Mouse (Mus musculus) kidney, postnatal 25 days (tissue): ENCODE results near the gene Tex12.

Experiments used
- DNase-seq, 2 experiments: peaks; one replicate each; pipeline ENCODE4 v3.0.0; 2021; ENCODE audit warnings: mixed read lengths in 2 of 2

The Tex12 gene

DNA sequence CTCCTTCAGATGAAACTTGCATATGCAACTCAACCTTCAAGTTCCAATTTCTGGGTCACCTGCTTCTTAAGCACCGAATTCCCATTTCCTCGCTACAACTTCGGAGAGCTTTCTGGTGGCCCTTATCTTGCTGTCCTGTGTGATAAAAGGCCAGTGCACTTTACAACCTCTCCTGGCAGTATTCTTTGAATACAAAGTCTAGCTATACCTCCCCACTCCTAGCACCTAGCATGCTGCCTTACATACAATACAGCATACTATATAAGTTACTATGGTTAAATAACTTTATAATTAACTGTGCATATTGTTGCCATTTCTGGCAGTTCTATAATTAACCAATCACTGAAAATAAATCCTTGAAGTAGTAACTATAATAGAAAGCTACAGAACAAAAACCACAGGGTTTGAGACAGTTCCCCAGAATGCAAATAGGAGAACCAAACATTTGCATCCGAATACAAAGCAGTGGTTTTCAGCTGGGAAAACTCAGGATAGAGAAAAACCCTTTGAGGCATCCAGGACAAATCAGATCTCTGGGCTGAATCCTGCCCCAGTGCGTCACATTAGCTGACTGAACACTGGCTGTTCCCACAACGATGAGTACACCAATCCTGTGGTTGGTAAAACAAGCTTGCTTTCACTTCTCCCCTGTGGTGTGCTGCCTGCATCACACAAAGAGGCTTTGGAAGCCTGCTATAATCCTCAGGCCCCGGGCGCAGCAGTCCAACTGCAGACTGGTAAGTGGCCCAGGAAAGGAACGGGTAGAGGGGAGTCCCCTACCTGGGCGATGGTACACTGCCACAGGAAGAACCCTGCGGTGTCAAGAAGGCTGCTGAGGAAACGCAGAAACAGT lies 6.7 kb downstream of the Tex12 start, which contains the start of gene Il18:
Il18 (plus strand) TSS at position 587 of the 853 bp plus-strand sequence.
- peak; percentile 29 to 62 for DNase-seq

DNA sequence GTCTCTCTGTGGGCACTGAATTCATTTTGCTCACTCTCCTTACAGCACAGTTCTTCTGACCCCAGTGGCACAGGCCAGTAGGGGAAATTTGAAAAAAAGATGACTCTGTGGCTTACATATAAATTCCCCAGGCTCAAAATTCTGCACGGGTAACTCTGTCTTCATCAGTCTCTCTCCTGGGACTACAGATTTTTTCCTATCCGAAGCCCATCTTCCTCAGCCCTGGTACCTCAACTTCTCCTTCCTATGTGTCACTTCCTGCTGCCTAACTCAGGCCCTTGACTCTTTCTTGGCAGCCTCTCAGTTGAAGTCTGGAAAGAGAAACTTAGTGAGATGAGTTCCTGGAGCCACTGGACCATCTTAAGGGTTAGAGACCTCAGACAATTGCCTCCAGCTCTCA lies 7.6 kb downstream of the Tex12 start:
- no peak for DNase-seq

DNA sequence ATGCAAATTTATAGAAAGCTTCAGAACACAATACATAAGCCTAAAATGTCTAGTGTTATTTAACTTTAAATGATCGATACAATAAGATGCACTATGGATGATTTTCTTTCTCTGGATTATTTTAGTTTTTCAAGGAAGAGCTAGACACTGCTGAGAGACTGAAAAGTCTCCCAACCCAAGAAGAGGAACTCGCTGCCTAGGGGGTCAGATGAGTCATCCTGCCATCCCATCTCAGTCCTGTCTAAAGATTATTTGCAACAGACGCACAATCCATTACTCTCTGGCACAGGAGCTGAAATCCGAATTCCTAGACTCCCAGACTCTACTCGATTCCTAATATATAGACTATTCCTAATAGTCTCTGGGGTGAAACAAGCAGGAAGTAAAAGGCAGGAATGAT lies 8.9 kb downstream of the Tex12 start:
- DNase-seq, result no peak

DNA sequence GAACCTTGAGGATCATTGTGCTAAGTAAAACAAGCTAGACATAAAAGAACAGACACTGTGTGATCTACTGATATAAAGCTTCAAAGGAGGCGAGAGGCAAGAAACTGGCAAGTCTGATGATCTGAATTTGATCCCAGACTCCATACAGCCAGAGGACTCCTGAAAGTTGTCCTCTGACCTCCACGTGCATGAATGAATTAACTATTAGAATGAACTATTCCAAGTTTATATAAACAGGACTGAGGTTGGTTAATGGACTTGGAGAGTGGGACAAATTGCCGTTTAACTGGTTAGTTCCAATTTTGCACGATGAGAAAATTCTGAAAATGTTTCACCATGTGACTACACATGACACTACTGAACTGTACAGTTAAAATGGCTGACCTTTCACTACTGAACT lies 12.2 kb downstream of the Tex12 start:
- no peak for DNase-seq

DNA sequence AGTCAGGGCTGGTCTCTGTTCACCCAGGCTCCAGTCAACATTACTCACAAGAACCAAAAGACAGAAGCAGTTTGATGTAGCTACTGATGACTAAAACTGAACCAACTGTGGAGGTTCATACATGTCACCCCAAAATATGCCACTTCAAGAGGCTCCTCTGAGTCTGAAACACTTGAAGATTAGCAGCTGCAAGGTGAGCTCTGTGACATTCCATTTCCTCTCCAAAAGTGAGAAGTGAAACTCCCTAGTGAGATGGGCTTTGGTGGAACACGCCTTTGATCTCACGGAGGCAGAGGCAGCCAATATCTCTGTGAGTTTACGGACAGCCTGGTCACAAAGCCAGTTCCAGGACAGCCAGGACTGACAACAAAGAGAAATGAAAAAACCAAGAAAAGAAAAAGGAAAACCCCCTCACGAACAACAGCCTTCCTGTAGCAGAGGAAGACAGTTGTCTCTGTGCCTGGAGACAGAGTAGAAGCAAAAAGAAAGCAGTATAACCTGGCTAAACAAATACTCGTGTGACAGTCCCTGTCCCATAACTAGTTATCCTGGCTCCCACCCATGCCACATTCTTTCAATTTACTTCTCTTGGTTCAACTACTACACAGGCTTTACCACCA lies 13.2 kb downstream of the Tex12 start:
- no peak for DNase-seq

DNA sequence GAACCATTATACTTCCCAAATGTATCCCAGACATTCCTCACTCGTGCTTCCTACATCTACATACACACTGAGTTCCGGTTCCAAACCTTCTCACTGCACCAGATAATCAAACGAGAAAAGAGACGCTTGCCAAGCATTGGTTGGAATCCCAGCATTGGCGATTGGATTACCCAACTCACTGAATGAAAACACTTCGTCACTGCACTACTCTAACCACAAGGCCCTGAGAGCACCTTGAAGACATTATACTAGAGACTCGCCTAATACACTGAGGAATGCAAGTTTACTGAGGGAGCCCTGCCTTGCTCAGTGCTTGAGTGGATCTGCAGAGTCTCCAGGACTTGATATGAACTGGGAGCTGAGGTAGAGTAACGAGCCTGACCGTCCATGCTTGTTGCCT lies 18.7 kb downstream of the Tex12 start:
- DNase-seq, result no peak

DNA sequence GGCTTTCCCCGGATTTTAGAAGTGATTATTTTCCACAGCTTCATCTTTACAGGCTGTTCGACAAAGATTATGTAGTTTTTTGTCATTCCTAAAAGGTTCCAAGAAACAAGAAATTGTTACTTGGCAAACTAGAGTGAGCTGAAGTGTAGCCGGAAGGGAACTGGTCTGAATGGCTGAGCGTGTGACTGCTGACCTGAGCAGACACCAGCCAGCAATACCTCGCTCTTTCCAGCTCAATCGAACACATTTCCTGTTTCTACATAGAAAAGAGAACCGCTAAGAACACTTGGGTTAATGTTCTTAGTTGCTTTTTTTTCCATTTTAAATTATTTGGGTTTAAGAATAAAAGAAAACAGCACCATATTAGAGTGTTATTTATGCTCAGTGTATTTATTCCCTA lies 21.0 kb downstream of the Tex12 start:
- no peak for DNase-seq

DNA sequence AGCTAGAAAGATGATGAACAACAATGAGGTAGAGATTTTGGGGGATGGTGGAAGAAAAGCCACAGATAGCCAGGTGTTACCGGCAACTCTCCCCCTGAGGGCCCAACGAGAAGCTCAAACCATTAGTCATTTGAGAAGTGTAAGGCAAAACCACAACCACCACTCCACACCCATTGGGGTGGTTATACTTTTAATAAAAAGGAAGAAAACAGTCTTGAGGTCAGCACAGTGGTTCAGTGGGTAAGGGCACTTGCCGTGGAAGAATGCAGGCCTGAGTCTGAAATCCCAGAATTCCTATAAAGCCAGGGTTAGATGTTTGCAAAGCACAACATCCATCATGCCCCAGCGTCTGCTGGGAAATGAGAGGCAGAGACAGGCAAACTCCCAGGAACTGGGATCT lies 23.8 kb downstream of the Tex12 start:
- no peak for DNase-seq

DNA sequence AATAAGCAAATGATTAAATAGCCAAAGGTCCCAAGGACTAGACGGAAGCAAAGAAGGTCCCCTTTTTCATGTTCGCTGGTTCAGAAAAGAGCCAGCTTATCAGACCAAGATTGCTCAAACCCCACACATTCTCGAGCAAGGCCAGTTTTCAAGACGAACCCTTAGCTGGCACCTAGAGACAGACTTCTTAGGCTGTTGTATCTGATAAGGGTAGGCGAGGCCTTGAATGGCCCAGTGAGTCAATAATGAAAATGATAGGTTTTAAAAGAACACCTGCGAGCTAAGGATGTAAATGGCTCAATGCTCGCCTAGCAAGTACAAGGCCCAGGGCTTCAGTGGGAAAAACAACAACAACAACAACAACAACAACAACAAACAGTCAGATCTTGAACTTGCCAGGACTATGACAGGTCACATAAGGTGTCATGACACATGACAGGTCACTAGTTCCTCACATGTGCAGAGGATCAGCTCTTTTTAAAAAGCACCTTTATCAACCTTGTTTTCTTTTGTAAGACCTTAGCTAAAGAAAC lies 24.5 kb downstream of the Tex12 start:
- no peak for DNase-seq

DNA sequence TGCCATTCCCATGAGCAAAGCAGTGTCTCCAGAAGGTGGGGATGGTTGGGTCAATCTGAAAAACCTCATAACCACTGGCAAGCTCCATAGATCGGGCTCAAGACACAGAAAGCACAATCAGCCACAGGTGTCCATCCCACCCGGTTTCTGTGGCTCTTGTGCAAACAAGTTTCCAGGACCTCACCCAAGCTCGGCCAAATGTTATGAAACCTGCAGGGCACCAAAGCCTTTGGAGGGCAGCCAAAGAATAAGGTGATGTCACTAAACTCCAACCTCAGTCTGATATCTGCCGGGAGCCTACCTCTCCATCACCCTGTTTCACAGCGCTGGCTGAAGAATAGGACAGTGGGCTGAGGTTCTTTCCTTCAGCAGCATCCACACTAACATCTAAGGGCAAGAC lies 25.2 kb downstream of the Tex12 start:
- DNase-seq, result peak in 1 of 2 experiments; percentile 44

DNA sequence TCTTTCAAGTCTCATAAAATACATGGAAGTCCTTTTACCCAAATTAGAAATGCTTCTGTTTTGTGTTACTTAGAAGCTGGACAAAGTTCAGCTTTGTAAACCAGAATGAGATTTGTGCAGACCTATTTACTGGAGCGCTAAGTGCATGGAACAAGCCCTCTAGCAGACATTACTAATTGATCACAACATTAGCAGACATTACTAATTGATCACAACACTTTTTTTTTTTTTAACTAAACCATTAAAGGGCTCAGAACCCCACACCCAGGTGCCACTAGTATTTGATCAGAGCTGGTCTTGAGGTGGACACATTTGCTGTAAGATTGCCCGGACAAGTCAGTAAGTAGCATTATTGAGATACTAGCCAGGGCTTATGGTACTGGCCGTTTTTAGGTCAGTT lies 27.3 kb downstream of the Tex12 start:
- DNase-seq, result no peak

DNA sequence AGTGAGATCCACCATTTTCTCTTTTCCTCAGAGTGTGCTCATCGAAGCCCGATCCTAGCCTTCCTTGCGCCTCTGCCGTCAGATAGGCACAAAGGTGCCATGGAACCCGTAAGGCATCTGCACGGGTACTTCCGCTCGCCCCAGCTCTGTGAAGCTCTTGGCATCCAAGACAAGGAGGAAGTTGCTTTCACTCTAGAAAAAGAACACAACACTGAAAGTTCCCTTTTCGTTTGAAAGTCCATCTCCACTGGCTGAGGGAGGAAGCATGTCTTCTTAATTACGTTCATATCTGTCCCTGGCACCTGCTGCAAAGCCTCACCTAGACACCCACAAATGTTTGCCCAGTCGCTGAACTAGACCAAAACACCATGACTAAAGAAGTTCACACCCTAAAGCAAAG lies 27.8 kb downstream of the Tex12 start:
- DNase-seq, result peak; percentile 16 to 47

DNA sequence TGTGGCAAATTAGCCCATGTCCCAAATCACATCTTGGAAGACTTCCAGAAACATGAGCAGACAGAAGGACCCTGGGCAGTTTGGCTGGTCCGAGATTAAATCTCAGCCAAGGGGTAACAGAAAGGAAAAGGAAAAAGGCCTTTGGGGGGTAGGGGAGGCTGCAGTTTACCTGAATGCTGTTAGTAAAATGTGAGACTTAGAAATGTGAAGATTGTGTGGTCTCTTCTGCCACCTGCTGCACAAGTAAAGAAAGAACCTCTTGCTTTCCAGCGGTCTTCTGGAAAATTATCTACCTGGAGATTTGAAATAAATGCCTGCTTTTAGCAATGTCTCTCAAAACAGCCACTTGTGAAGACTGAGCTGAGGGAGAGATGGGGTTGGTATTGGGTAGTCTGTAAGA lies 30.2 kb downstream of the Tex12 start:
- DNase-seq, result peak; percentile 35 to 43

DNA sequence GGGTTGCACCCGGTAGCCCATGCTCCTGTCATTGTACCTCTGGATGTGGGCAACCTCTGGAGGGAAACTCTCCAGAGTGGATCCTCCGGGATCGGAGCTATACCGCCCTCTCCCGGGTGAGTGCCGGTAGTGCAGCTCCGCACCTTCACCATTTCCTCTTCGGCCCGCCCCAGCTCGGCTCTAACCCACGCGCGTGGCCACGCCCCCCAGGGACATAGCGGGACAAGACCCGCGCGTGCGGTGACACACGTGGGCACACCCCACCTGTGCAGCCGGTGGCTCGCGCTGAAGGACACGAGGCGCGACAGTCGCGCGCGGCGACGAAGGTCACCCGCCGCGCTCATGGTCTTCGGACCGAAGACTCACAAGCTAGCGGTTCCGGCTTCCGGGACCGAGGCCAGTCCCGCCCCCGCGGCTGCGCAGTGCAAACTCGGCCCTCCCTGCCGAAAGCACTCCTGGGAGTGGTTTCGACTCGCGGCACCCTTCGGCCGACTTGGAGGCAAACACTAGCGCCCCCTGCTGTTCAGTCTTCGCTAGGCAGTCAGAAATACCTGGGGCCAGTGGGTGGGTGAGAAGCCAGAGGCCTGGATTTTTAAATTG lies 32.7 kb downstream of the Tex12 start, which contains the start of gene Pts:
Pts (minus strand) TSS at position 432 of the 600 bp plus-strand sequence.
- DNase-seq, result peak; percentile 98 to 99

DNA sequence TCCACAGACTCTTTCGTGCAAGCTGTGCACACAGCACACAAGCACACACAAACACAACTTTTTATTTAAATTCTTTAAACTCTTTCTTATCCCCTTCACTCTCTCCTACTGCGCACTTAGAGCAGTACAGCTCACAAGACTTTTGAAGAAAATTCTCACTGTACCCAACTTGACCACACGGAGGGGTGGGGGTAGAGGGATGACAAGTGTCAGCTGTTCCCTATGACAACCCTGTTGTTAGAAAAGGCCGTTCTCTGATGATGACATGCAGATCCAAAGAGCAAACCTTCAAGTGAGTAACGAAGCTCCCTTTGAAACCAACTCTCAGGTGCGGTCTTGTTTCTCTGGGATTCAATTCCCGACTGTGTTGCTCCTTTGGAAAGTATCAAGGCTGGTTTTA lies 33.3 kb downstream of the Tex12 start:
- no peak for DNase-seq

DNA sequence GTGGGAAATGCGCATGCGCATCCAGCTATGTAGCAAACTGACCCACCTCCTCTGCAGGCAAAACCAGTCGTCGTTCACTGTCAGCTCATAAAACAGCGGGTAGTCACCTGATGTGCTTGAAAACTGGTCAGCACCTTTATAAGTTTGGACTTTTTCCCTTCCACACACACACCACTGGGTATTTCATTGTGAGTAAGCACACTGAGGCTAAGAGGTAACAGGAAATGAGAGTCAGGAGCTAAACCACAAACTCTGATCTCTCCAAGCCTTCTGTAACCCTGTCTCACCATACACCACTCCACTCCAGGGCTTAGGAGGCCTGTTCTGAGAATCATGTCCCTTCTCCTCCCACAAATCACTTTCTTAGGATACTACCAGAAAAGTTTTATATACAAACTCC lies 35.5 kb downstream of the Tex12 start:
- DNase-seq, result no peak

DNA sequence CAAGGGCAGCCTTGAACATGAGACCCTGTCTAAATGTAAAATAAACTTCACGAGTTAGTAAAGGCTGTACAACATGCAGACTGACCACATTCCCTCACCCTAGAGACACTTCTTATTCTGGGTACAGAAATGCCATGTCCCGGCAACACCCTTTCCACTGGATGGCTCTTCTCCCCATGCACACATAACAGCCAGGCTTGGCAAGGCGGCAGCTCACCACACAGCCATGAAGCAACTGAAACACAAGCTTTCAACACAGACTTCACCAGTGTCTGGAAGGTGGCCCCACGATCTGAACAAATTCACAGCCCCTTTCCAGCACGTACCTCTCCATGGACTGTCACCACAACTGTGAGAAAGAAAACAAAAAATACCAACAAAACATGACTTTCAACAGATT lies 36.2 kb downstream of the Tex12 start:
- DNase-seq, result peak in 1 of 2 experiments; percentile 29

DNA sequence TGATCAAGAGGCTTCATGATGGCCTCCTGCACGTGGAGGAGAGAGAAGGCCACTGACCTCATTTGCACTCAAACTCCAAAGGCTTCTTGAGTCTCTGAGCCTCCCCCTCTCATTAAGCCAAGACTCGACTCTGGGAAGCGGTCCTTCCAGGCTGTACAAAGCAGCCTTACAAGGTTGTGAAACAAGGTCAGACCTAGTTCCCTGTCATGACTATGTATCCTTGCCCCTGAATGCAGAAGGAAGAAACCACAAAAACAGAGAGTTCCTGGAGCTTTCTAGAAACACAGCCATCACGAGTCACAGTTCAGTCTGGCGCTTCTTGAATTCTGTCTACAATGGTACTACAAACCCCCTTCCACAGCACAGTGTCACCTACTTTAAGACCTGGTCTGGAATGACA lies 38.6 kb downstream of the Tex12 start:
- DNase-seq, result no peak

DNA sequence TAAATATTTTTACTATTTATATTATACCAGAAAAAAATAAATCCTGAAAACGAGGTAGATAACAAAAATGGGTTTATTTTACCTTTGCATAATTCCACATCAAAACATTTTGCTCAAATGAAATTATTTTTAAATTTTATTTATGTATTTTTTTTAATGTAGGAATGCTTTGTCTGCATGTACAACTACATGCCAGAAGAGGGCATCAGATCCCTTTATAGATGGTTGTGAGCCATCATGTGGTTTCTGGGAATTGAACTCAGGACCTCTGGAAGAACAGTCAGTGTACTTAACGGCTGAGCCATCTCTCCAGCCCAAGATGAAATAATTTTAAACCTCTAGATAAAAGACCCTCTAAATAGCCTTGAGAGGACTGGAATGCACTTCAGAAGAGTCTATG lies 39.6 kb downstream of the Tex12 start:
- no peak for DNase-seq

DNA sequence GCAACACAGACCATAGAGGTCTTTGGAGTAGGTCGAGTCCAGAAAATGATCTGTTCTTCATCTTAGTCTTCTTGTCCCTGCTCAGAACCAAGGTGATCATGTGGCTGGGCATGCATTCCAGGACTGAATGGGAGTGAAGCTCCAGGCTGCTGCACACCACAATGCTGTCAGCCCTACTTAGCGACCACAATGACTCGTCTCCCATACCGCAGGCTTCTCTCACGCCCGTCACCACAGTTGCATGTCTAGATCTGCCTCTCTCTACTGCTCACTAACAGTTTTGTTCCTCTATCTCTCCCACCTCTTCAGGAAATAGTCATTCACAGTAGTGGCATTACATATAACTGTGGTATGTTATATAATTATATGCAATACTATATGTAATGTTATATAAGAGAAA lies 40.4 kb downstream of the Tex12 start:
- no peak for DNase-seq

DNA sequence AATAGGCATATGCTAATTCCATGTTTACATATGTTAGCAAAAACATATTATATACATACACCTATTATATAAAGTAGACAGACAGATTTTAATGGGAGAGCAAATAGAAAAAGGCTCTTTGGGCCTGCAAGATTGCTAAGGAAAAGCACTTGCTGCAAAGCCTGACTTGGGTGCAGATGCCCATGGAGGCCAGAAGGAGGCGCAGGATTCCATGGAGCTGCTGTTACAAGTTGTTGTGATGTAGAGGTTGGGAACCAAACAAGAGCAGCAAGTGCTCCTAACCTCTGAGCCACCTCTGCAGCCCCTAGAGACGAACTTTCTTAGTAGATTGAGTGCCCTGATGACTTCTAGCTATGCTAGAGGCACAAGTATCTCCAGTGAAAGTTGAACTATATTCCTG lies 42.3 kb downstream of the Tex12 start:
- DNase-seq, result peak in 1 of 2 experiments; percentile 30

DNA sequence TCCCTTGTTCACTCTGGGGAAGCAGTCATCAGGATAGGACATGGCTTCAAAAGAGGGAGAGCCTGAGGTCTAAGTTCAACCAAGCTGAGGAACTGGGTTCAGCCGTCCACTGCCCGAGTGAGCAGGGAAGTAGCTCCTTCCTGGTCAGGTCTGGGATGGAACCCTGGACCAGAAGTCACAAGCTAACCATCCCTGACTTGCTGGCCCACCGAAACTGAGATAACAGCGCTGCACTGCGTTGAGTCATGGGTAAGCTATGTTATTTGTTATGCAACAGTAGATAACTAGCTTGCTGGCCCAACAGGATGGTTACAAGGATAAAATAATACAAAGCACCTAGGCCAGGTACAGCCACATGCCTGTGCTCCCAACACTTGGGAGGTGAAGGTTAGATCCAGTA lies 45.7 kb downstream of the Tex12 start:
- no peak for DNase-seq

DNA sequence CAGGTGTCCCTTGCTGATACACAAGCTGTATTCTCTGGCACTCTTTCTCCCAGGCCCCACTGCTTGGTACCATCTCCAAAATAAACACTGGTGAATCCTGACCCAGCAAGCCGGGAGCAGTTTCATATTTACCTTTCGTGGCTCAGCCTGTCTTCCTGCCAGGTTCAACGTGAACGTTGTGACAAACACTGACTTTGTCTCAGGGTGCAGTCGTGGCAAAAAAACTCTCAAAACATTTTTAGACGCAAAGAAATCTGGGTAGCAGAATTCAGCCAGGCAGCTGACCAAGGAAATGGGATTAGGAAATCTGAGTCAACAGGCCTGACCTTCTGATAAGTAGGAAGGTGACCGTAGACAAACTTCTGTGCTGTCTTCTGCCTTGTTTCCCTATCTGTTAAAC lies 53.6 kb downstream of the Tex12 start:
- DNase-seq, result no peak
